Mouse (Mus musculus) MEL (cell line): Measurements from ENCODE around the gene Rhobtb1. TPM values are rescaled to one million over a fixed set of nuclear protein-coding genes. Genes with fewer than 3 reads are reported as not detected.
A peak's percentile ranks its signal among the peaks of the same experiment; 100 is the strongest.

Experiments used
- DNase-seq: peaks from one replicate; pipeline ENCODE4 v3.0.0; 2011; ENCODE audit warnings: low read depth, low spot score
- H3K27ac ChIP-seq: 2 replicates; pipeline ENCODE4 v1.5.1; 2012; ENCODE audit warnings: low read depth, mild to moderate bottlenecking, control low read depth, low read length, moderate library complexity; ENCODE audit not compliant: control insufficient read depth
- H3K27me3 ChIP-seq, 2 experiments: fragments of 150-350 bp in 1 of 2; sonication (generic) in 1 of 2; 2 replicates each; pipeline ENCODE4 v1.6.1; 2012; ENCODE audit warnings: low read length in 2 of 2, mild to moderate bottlenecking in 2 of 2, improper control_type of control experiment in 1 of 2, moderate library complexity in 1 of 2; ENCODE audit not compliant: insufficient read depth in 2 of 2, control insufficient read depth in 1 of 2
- H3K36me3 ChIP-seq, 2 experiments: 2 replicates each; pipeline ENCODE4 v1.6.1; 2012 to 2014; ENCODE audit warnings: low read length in 2 of 2, improper control_type of control experiment in 1 of 2, inconsistent platforms in 1 of 2, mild to moderate bottlenecking in 1 of 2; ENCODE audit not compliant: insufficient read depth in 2 of 2, control insufficient read depth in 1 of 2
- H3K4me1 ChIP-seq, 2 experiments: fragments of 150-350 bp in 1 of 2; sonication (generic) in 1 of 2; 2 replicates each; pipeline ENCODE4 v1.6.1; 2012; ENCODE audit warnings: low read length in 2 of 2, improper control_type of control experiment in 1 of 2, mild to moderate bottlenecking in 1 of 2; ENCODE audit not compliant: insufficient read depth in 2 of 2, control insufficient read depth in 1 of 2
- H3K4me3 ChIP-seq, 2 experiments: fragments of 150-350 bp in 1 of 2; sonication (generic) in 1 of 2; 2 replicates each; pipeline ENCODE4 v1.5.1; 2012; ENCODE audit warnings: low read depth in 2 of 2, low read length in 2 of 2, mild to moderate bottlenecking in 2 of 2, moderate library complexity in 2 of 2, control low read depth in 1 of 2, improper control_type of control experiment in 1 of 2; ENCODE audit not compliant: control insufficient read depth in 1 of 2, insufficient read depth in 1 of 2
- H3K79me2 ChIP-seq: 2 replicates; pipeline ENCODE4 v1.6.1; 2012; ENCODE audit warnings: mild to moderate bottlenecking, low read length, moderate library complexity; ENCODE audit not compliant: control insufficient read depth, poor library complexity, insufficient read depth
- H3K9ac ChIP-seq: 2 replicates; pipeline ENCODE4 v1.6.1; 2012; ENCODE audit warnings: low read depth, mild to moderate bottlenecking, control low read depth, low read length, moderate library complexity; ENCODE audit not compliant: control insufficient read depth, poor library complexity, severe bottlenecking
- H3K9me3 ChIP-seq: fragments of 150-350 bp; sonication (generic); replicated peaks from 2 replicates; pipeline ENCODE4 v1.6.1; 2012; ENCODE audit warnings: mild to moderate bottlenecking, low read length, improper control_type of control experiment, moderate library complexity; ENCODE audit not compliant: insufficient read depth
- BHLHE40 ChIP-seq: IDR thresholded peaks from 2 replicates; pipeline ENCODE4 v1.6.1; 2012; ENCODE audit warnings: low read depth, mild to moderate bottlenecking, inconsistent platforms, low read length, improper control_type of control experiment, borderline replicate concordance
- CTCF ChIP-seq, 3 experiments: IDR thresholded peaks in 2 of 3; conservative IDR thresholded peaks in 1 of 3; 2 replicates each; pipeline ENCODE4 v1.5.1; 2011 to 2012; ENCODE audit warnings: low read length in 3 of 3, low read depth in 2 of 3, mild to moderate bottlenecking in 2 of 3, improper control_type of control experiment in 1 of 3, inconsistent platforms in 1 of 3, mixed read lengths in 1 of 3, moderate library complexity in 1 of 3; ENCODE audit not compliant: control insufficient read depth in 1 of 3, insufficient read depth in 1 of 3, poor library complexity in 1 of 3, severe bottlenecking in 1 of 3
- ELF1 ChIP-seq: IDR thresholded peaks from 2 replicates; pipeline ENCODE4 v1.6.1; 2014; ENCODE audit warnings: low read depth, mild to moderate bottlenecking, inconsistent platforms, low read length, improper control_type of control experiment, moderate library complexity
- EP300 ChIP-seq, 2 experiments: IDR thresholded peaks; 2 replicates each; pipeline ENCODE4 v1.6.1; 2011; ENCODE audit warnings: improper control_type of control experiment in 2 of 2, low read length in 2 of 2, low read depth in 1 of 2, mild to moderate bottlenecking in 1 of 2
- GABPA ChIP-seq: IDR thresholded peaks from 2 replicates; pipeline ENCODE4 v1.6.1; 2012; ENCODE audit warnings: low read depth, mild to moderate bottlenecking, inconsistent platforms, low read length, improper control_type of control experiment, moderate library complexity
- JUND ChIP-seq: IDR thresholded peaks from 2 replicates; pipeline ENCODE4 v1.6.1; 2011; ENCODE audit warnings: low read depth, mild to moderate bottlenecking, improper control_type of control experiment, low read length
- MEF2A ChIP-seq: IDR thresholded peaks from 2 replicates; pipeline ENCODE4 v1.6.1; 2014; ENCODE audit warnings: low read depth, mild to moderate bottlenecking, inconsistent platforms, low read length, improper control_type of control experiment; ENCODE audit not compliant: poor library complexity, insufficient replicate concordance, severe bottlenecking; ENCODE audit errors: extremely low read depth
- MYB ChIP-seq: IDR thresholded peaks from 2 replicates; pipeline ENCODE4 v1.6.1; 2011; ENCODE audit warnings: mild to moderate bottlenecking, low read depth, low read length, improper control_type of control experiment
- NELFE ChIP-seq: IDR thresholded peaks from 2 replicates; pipeline ENCODE4 v1.6.1; 2011; ENCODE audit warnings: low read depth, low read length, improper control_type of control experiment
- POLR2AphosphoS2 ChIP-seq: IDR thresholded peaks from 2 replicates; pipeline ENCODE4 v1.6.1; 2011; ENCODE audit warnings: low read length, improper control_type of control experiment
- POLR2AphosphoS5 ChIP-seq: IDR thresholded peaks from 2 replicates; pipeline ENCODE4 v1.6.1; 2012; ENCODE audit warnings: low read depth, borderline replicate concordance, mild to moderate bottlenecking, inconsistent platforms, low read length, moderate library complexity, mixed read lengths
- RAD21 ChIP-seq: IDR thresholded peaks from 2 replicates; pipeline ENCODE4 v1.6.1; 2011; ENCODE audit warnings: mild to moderate bottlenecking, low read depth, low read length, improper control_type of control experiment
- RCOR1 ChIP-seq: IDR thresholded peaks from 2 replicates; pipeline ENCODE4 v1.6.1; 2012; ENCODE audit warnings: low read depth, mild to moderate bottlenecking, inconsistent platforms, low read length, improper control_type of control experiment
- SIN3A ChIP-seq: IDR thresholded peaks from 2 replicates; pipeline ENCODE4 v1.6.1; 2012; ENCODE audit warnings: low read length, improper control_type of control experiment, inconsistent platforms
- TAL1 ChIP-seq: IDR thresholded peaks from 2 replicates; pipeline ENCODE4 v1.6.1; 2012; ENCODE audit warnings: mild to moderate bottlenecking, inconsistent platforms, low read length, moderate library complexity, mixed read lengths
- TCF12 ChIP-seq: IDR thresholded peaks from 2 replicates; pipeline ENCODE4 v1.6.1; 2014; ENCODE audit warnings: low read depth, mild to moderate bottlenecking, inconsistent platforms, low read length, improper control_type of control experiment, moderate library complexity
- UBTF ChIP-seq: IDR thresholded peaks from 2 replicates; pipeline ENCODE4 v1.6.1; 2012; ENCODE audit warnings: low read depth, mild to moderate bottlenecking, inconsistent platforms, low read length, improper control_type of control experiment, moderate library complexity, borderline replicate concordance; ENCODE audit not compliant: insufficient read depth
- USF2 ChIP-seq, 2 experiments: IDR thresholded peaks; 2 replicates each; pipeline ENCODE4 v1.6.1; 2011 to 2012; ENCODE audit warnings: improper control_type of control experiment in 2 of 2, low read length in 2 of 2, borderline replicate concordance in 1 of 2, inconsistent platforms in 1 of 2, low read depth in 1 of 2, mild to moderate bottlenecking in 1 of 2; ENCODE audit not compliant: insufficient read depth in 1 of 2
- ZKSCAN1 ChIP-seq: IDR thresholded peaks from 2 replicates; pipeline ENCODE4 v1.6.1; 2012; ENCODE audit warnings: low read depth, mild to moderate bottlenecking, inconsistent platforms, low read length, improper control_type of control experiment, moderate library complexity
- ZMIZ1 ChIP-seq: IDR thresholded peaks from 2 replicates; pipeline ENCODE4 v1.6.1; 2012; ENCODE audit warnings: low read depth, mild to moderate bottlenecking, inconsistent platforms, low read length, improper control_type of control experiment, moderate library complexity
- polyA plus RNA-seq, 2 experiments: library from polyadenylated mRNA; stranded (reverse) in 1 of 2; unstranded in 1 of 2; fragments of >175 nt in 1 of 2; fragments of >200 nt in 1 of 2; gene quantifications; 2 replicates each; pipeline versions ENCODE4 v1.2.1 to v1.2.4; 2012; ENCODE audit warnings: low replicate concordance in 2 of 2, low read depth in 1 of 2; ENCODE audit not compliant: insufficient read length in 2 of 2, insufficient read depth in 1 of 2, missing spikeins in 1 of 2
- total RNA-seq: library from RNA; depleted of rRNA; stranded (reverse); fragments of 300-350 nt; gene quantifications from 2 replicates; pipeline ENCODE4 v1.2.3, GENCODE M21; 2012

Gene Rhobtb1
- total and polyA plus RNA-seq, 3 experiments: not detected

- Histone ChIP-seq H3K79me2 (no peaks in the 10 kb centered on the region), H3K9me3 (no peaks in the 10 kb centered on the region), H3K36me3 (no peaks in the 10 kb centered on the region), H3K27ac (no peak overlapping the region), H3K4me3 (no peak overlapping the region), H3K4me1 (no peaks in the 10 kb centered on the region), H3K9ac (no peak overlapping the region), H3K27me3 (no peaks in the 10 kb centered on the region)
- TF ChIP-seq CTCF (IDR thresholded peaks at IDR 0.05 in 2 of 3, conservative IDR thresholded peaks at IDR 0.05 in 1 of 3; ENCODE audit: control insufficient read depth in 1 of 3, insufficient read depth in 1 of 3, low read depth in 2 of 3, low read length in 3 of 3, poor library complexity in 1 of 3, severe bottlenecking in 1 of 3) (peak; percentile 14 to 41 (median 22); a peak in 3 of 6 replicates), RAD21 (no peak), POLR2AphosphoS5 (no peak), TAL1 (no peak), POLR2AphosphoS2 (no peak), TCF12 (no peak)
- no peak for DNase-seq
Observed at GRCm38 (mm10) chr10:69306205-69306604, 155.0 kb downstream of the Rhobtb1 start.

- DNase-seq: peak; percentile 14
- Histone ChIP-seq H3K4me1 (no peaks in the 10 kb centered on the region), H3K9me3 (no peaks in the 10 kb centered on the region)
Observed at GRCm38 (mm10) chr10:69307067-69307466, 155.8 kb downstream of the Rhobtb1 start.

GRCm38 (mm10) chr10:69309109-69309508 lies 157.9 kb downstream of the Rhobtb1 start:
- Histone ChIP-seq H3K27me3 (no peaks in the 10 kb centered on the region), H3K79me2 (no peaks in the 10 kb centered on the region)
- TF ChIP-seq ELF1 (no peak), BHLHE40 (no peak), RCOR1 (no peak), MEF2A (no peak), UBTF (no peak), EP300 (IDR thresholded peaks at IDR 0.05; ENCODE audit: low read depth in 1 of 2, low read length in 2 of 2) (no peak), MYB (no peak), SIN3A (no peak), GABPA (no peak), USF2 (IDR thresholded peaks at IDR 0.05; ENCODE audit: borderline replicate concordance in 1 of 2, insufficient read depth in 1 of 2, low read depth in 1 of 2, low read length in 2 of 2) (no peak), ZKSCAN1 (no peak), POLR2AphosphoS5 (no peak)
- TF ChIP-seq, all 39 proteins: peak for 0
- Histone ChIP-seq H3K4me1 (no peaks in the 10 kb centered on the region), H3K4me3 (no peak overlapping the region), H3K27ac (no peak overlapping the region), H3K36me3 (no peaks in the 10 kb centered on the region), H3K9ac (no peak overlapping the region), H3K9me3 (no peaks in the 10 kb centered on the region)
- DNase-seq: no peak

More at GRCm38 (mm10) chr10:69307067-69307466, 155.8 kb downstream of the Rhobtb1 start:
- TF ChIP-seq ZMIZ1 (no peak), JUND (no peak), CTCF (IDR thresholded peaks at IDR 0.05 in 2 of 3, conservative IDR thresholded peaks at IDR 0.05 in 1 of 3; ENCODE audit: control insufficient read depth in 1 of 3, insufficient read depth in 1 of 3, low read depth in 2 of 3, low read length in 3 of 3, poor library complexity in 1 of 3, severe bottlenecking in 1 of 3) (peak in 2 of 3 experiments; percentile 30 to 50; a peak in 5 of 6 replicates), TAL1 (no peak), NELFE (no peak)
- H3K4me3 ChIP-seq: no peak overlapping the region
- H3K9ac ChIP-seq: no peak overlapping the region
- H3K27ac ChIP-seq: no peak overlapping the region
- H3K27me3 ChIP-seq: no peaks in the 10 kb centered on the region
- H3K36me3 ChIP-seq: no peaks in the 10 kb centered on the region
- no peaks in the 10 kb centered on the region for H3K79me2 ChIP-seq
